Mouse (Mus musculus) MEL (cell line): ENCODE data around the gene Arcn1. TPM values are rescaled to one million over a fixed set of nuclear protein-coding genes. Genes with fewer than 3 reads are reported as not detected.

Source experiments
- DNase-seq: peaks from one replicate; pipeline ENCODE4 v3.0.0; 2011; ENCODE audit warnings: low read depth, low spot score
- H3K27ac ChIP-seq: 2 replicates; pipeline ENCODE4 v1.5.1; 2012; ENCODE audit warnings: low read depth, mild to moderate bottlenecking, control low read depth, low read length, moderate library complexity; ENCODE audit not compliant: control insufficient read depth
- H3K27me3 ChIP-seq, 2 experiments: fragments of 150-350 bp in 1 of 2; sonication (generic) in 1 of 2; 2 replicates each; pipeline ENCODE4 v1.6.1; 2012; ENCODE audit warnings: low read length in 2 of 2, mild to moderate bottlenecking in 2 of 2, improper control_type of control experiment in 1 of 2, moderate library complexity in 1 of 2; ENCODE audit not compliant: insufficient read depth in 2 of 2, control insufficient read depth in 1 of 2
- H3K36me3 ChIP-seq, 2 experiments: 2 replicates each; pipeline ENCODE4 v1.6.1; 2012 to 2014; ENCODE audit warnings: low read length in 2 of 2, improper control_type of control experiment in 1 of 2, inconsistent platforms in 1 of 2, mild to moderate bottlenecking in 1 of 2; ENCODE audit not compliant: insufficient read depth in 2 of 2, control insufficient read depth in 1 of 2
- H3K4me1 ChIP-seq, 2 experiments: fragments of 150-350 bp in 1 of 2; sonication (generic) in 1 of 2; 2 replicates each; pipeline ENCODE4 v1.6.1; 2012; ENCODE audit warnings: low read length in 2 of 2, improper control_type of control experiment in 1 of 2, mild to moderate bottlenecking in 1 of 2; ENCODE audit not compliant: insufficient read depth in 2 of 2, control insufficient read depth in 1 of 2
- H3K4me3 ChIP-seq, 2 experiments: fragments of 150-350 bp in 1 of 2; sonication (generic) in 1 of 2; 2 replicates each; pipeline ENCODE4 v1.5.1; 2012; ENCODE audit warnings: low read depth in 2 of 2, low read length in 2 of 2, mild to moderate bottlenecking in 2 of 2, moderate library complexity in 2 of 2, control low read depth in 1 of 2, improper control_type of control experiment in 1 of 2; ENCODE audit not compliant: control insufficient read depth in 1 of 2, insufficient read depth in 1 of 2
- H3K79me2 ChIP-seq: 2 replicates; pipeline ENCODE4 v1.6.1; 2012; ENCODE audit warnings: mild to moderate bottlenecking, low read length, moderate library complexity; ENCODE audit not compliant: control insufficient read depth, poor library complexity, insufficient read depth
- H3K9ac ChIP-seq: 2 replicates; pipeline ENCODE4 v1.6.1; 2012; ENCODE audit warnings: low read depth, mild to moderate bottlenecking, control low read depth, low read length, moderate library complexity; ENCODE audit not compliant: control insufficient read depth, poor library complexity, severe bottlenecking
- H3K9me3 ChIP-seq: fragments of 150-350 bp; sonication (generic); replicated peaks from 2 replicates; pipeline ENCODE4 v1.6.1; 2012; ENCODE audit warnings: mild to moderate bottlenecking, low read length, improper control_type of control experiment, moderate library complexity; ENCODE audit not compliant: insufficient read depth
- BHLHE40 ChIP-seq: IDR thresholded peaks from 2 replicates; pipeline ENCODE4 v1.6.1; 2012; ENCODE audit warnings: low read depth, mild to moderate bottlenecking, inconsistent platforms, low read length, improper control_type of control experiment, borderline replicate concordance
- E2F4 ChIP-seq: IDR thresholded peaks from 2 replicates; pipeline ENCODE4 v1.6.1; 2011; ENCODE audit warnings: low read depth, low read length, improper control_type of control experiment, borderline replicate concordance
- EP300 ChIP-seq, 2 experiments: IDR thresholded peaks; 2 replicates each; pipeline ENCODE4 v1.6.1; 2011; ENCODE audit warnings: improper control_type of control experiment in 2 of 2, low read length in 2 of 2, low read depth in 1 of 2, mild to moderate bottlenecking in 1 of 2
- GABPA ChIP-seq: IDR thresholded peaks from 2 replicates; pipeline ENCODE4 v1.6.1; 2012; ENCODE audit warnings: low read depth, mild to moderate bottlenecking, inconsistent platforms, low read length, improper control_type of control experiment, moderate library complexity
- JUND ChIP-seq: IDR thresholded peaks from 2 replicates; pipeline ENCODE4 v1.6.1; 2011; ENCODE audit warnings: low read depth, mild to moderate bottlenecking, improper control_type of control experiment, low read length
- KAT2A ChIP-seq: conservative IDR thresholded peaks from 2 replicates; pipeline ENCODE4 v1.6.1; 2012; ENCODE audit warnings: low read depth, low read length, improper control_type of control experiment, inconsistent platforms
- MAFK ChIP-seq: IDR thresholded peaks from 2 replicates; pipeline ENCODE4 v1.6.1; 2011; ENCODE audit warnings: low read depth, mild to moderate bottlenecking, low read length, improper control_type of control experiment, borderline replicate concordance
- MAX ChIP-seq: IDR thresholded peaks from 2 replicates; pipeline ENCODE4 v1.6.1; 2011; ENCODE audit warnings: low read length, improper control_type of control experiment
- MXI1 ChIP-seq: IDR thresholded peaks from 2 replicates; pipeline ENCODE4 v1.6.1; 2011; ENCODE audit warnings: mild to moderate bottlenecking, low read depth, low read length, improper control_type of control experiment
- MYB ChIP-seq: IDR thresholded peaks from 2 replicates; pipeline ENCODE4 v1.6.1; 2011; ENCODE audit warnings: mild to moderate bottlenecking, low read depth, low read length, improper control_type of control experiment
- NELFE ChIP-seq: IDR thresholded peaks from 2 replicates; pipeline ENCODE4 v1.6.1; 2011; ENCODE audit warnings: low read depth, low read length, improper control_type of control experiment
- NRF1 ChIP-seq: IDR thresholded peaks from 2 replicates; pipeline ENCODE4 v1.6.1; 2014; ENCODE audit warnings: low read depth, mild to moderate bottlenecking, inconsistent platforms, low read length, improper control_type of control experiment, moderate library complexity; ENCODE audit not compliant: poor library complexity, insufficient read depth, severe bottlenecking
- POLR2A ChIP-seq, 2 experiments: IDR thresholded peaks; 2 replicates each; pipeline ENCODE4 v1.6.1; 2011 to 2012; ENCODE audit warnings: low read length in 2 of 2, mild to moderate bottlenecking in 2 of 2, control low read depth in 1 of 2, improper control_type of control experiment in 1 of 2, low read depth in 1 of 2, moderate library complexity in 1 of 2; ENCODE audit not compliant: control insufficient read depth in 1 of 2, insufficient read depth in 1 of 2, poor library complexity in 1 of 2
- POLR2AphosphoS2 ChIP-seq: IDR thresholded peaks from 2 replicates; pipeline ENCODE4 v1.6.1; 2011; ENCODE audit warnings: low read length, improper control_type of control experiment
- RAD21 ChIP-seq: IDR thresholded peaks from 2 replicates; pipeline ENCODE4 v1.6.1; 2011; ENCODE audit warnings: mild to moderate bottlenecking, low read depth, low read length, improper control_type of control experiment
- SMC3 ChIP-seq: IDR thresholded peaks from 2 replicates; pipeline ENCODE4 v1.6.1; 2011; ENCODE audit warnings: low read depth, low read length, improper control_type of control experiment
- TAL1 ChIP-seq: IDR thresholded peaks from 2 replicates; pipeline ENCODE4 v1.6.1; 2012; ENCODE audit warnings: mild to moderate bottlenecking, inconsistent platforms, low read length, moderate library complexity, mixed read lengths
- TBP ChIP-seq: IDR thresholded peaks from 2 replicates; pipeline ENCODE4 v1.8.0; 2011; ENCODE audit warnings: low read depth, low read length, improper control_type of control experiment
- TCF12 ChIP-seq: IDR thresholded peaks from 2 replicates; pipeline ENCODE4 v1.6.1; 2014; ENCODE audit warnings: low read depth, mild to moderate bottlenecking, inconsistent platforms, low read length, improper control_type of control experiment, moderate library complexity
- USF1 ChIP-seq: IDR thresholded peaks from 2 replicates; pipeline ENCODE4 v1.6.1; 2014; ENCODE audit warnings: low read depth, mild to moderate bottlenecking, inconsistent platforms, low read length, improper control_type of control experiment, moderate library complexity
- USF2 ChIP-seq, 2 experiments: IDR thresholded peaks; 2 replicates each; pipeline ENCODE4 v1.6.1; 2011 to 2012; ENCODE audit warnings: improper control_type of control experiment in 2 of 2, low read length in 2 of 2, borderline replicate concordance in 1 of 2, inconsistent platforms in 1 of 2, low read depth in 1 of 2, mild to moderate bottlenecking in 1 of 2; ENCODE audit not compliant: insufficient read depth in 1 of 2
- ZC3H11A ChIP-seq: IDR thresholded peaks from 2 replicates; pipeline ENCODE4 v1.6.1; 2012; ENCODE audit warnings: low read depth, mild to moderate bottlenecking, inconsistent platforms, low read length, improper control_type of control experiment
- ZKSCAN1 ChIP-seq: IDR thresholded peaks from 2 replicates; pipeline ENCODE4 v1.6.1; 2012; ENCODE audit warnings: low read depth, mild to moderate bottlenecking, inconsistent platforms, low read length, improper control_type of control experiment, moderate library complexity
- ZMIZ1 ChIP-seq: IDR thresholded peaks from 2 replicates; pipeline ENCODE4 v1.6.1; 2012; ENCODE audit warnings: low read depth, mild to moderate bottlenecking, inconsistent platforms, low read length, improper control_type of control experiment, moderate library complexity
- ZNF384 ChIP-seq: IDR thresholded peaks from 2 replicates; pipeline ENCODE4 v1.6.1; 2012; ENCODE audit warnings: low read depth, mild to moderate bottlenecking, inconsistent platforms, low read length, improper control_type of control experiment
- polyA plus RNA-seq, 2 experiments: library from polyadenylated mRNA; stranded (reverse) in 1 of 2; unstranded in 1 of 2; fragments of >175 nt in 1 of 2; fragments of >200 nt in 1 of 2; gene quantifications; 2 replicates each; pipeline versions ENCODE4 v1.2.1 to v1.2.4; 2012; ENCODE audit warnings: low replicate concordance in 2 of 2, low read depth in 1 of 2; ENCODE audit not compliant: insufficient read length in 2 of 2, insufficient read depth in 1 of 2, missing spikeins in 1 of 2
- total RNA-seq: library from RNA; depleted of rRNA; stranded (reverse); fragments of 300-350 nt; gene quantifications from 2 replicates; pipeline ENCODE4 v1.2.3, GENCODE M21; 2012

The Arcn1 gene
- total and polyA plus RNA-seq, 3 experiments, result 118 to 273 (median 145) TPM

GRCm38 (mm10) chr9:44718937-44719631 is 48.6 kb downstream of the Arcn1 start (continued):
- TF ChIP-seq RAD21, result no peak
- TF ChIP-seq ZNF384, result 0 out of 2 replicates have a peak, but pooled peaks have one; percentile 25
- TF ChIP-seq MXI1, result no peak
- no peak for TF ChIP-seq TBP

- no peaks in the 10 kb centered on the region for H3K27me3 ChIP-seq
- no peak for DNase-seq
- H3K4me3 ChIP-seq, result no peak overlapping the region
- H3K36me3 ChIP-seq, result peaks cover 0 to 31% of the 10 kb centered on the region in 2 experiments; a peak in 2 of 4 replicates
- peaks cover 36 to 48% of the 10 kb centered on the region in 2 experiments for H3K4me1 ChIP-seq
- TF ChIP-seq USF1 (peak; percentile 4; the same call in 1 of the 2 replicates), POLR2A (IDR thresholded peaks at IDR 0.05; ENCODE audit: control insufficient read depth in 1 of 2, insufficient read depth in 1 of 2, low read depth in 1 of 2, low read length in 2 of 2, poor library complexity in 1 of 2) (no peak)
- no peak overlapping the region for H3K27ac ChIP-seq
- H3K9ac ChIP-seq, result no peak overlapping the region
- no peaks in the 10 kb centered on the region for H3K9me3 ChIP-seq
- H3K79me2 ChIP-seq, result no peaks in the 10 kb centered on the region; the same call in 1 of the 2 replicates
Measured at GRCm38 (mm10) chr9:44717822-44718242, 49.8 kb downstream of the Arcn1 start.

GRCm38 (mm10) chr9:44716997-44717821 is 50.4 kb downstream of the Arcn1 start:
- Histone ChIP-seq H3K9ac (no peak overlapping the region), H3K36me3 (peaks cover 0 to 29% of the 10 kb centered on the region in 2 experiments; a peak in 2 of 4 replicates), H3K4me1 (peaks cover 36 to 47% of the 10 kb centered on the region in 2 experiments), H3K27me3 (no peaks in the 10 kb centered on the region), H3K27ac (peak overlapping the region; percentile 38), H3K79me2 (no peaks in the 10 kb centered on the region; the same call in 1 of the 2 replicates), H3K4me3 (peak overlapping the region in 1 of 2 experiments; percentile 19; a peak in 1 of 4 replicates), H3K9me3 (no peaks in the 10 kb centered on the region)
- DNase-seq, result peak; percentile 82
- TF ChIP-seq TAL1 (no peak), ZC3H11A (no peak), TBP (no peak), NELFE (no peak), MYB (0 out of 2 replicates have a peak, but pooled peaks have one; percentile 14), BHLHE40 (peak; percentile 51; the same call in 1 of the 2 replicates), TCF12 (peak; percentile 58), ZNF384 (no peak), E2F4 (no peak), GABPA (no peak), NRF1 (no peak), EP300 (IDR thresholded peaks at IDR 0.05; ENCODE audit: low read depth in 1 of 2, low read length in 2 of 2) (peak; percentile 57 to 65; a peak in 3 of 4 replicates), JUND (no peak), ZKSCAN1 (0 out of 2 replicates have a peak, but pooled peaks have one; percentile 10), MAFK (no peak), USF2 (IDR thresholded peaks at IDR 0.05; ENCODE audit: borderline replicate concordance in 1 of 2, insufficient read depth in 1 of 2, low read depth in 1 of 2, low read length in 2 of 2) (no peak), SMC3 (no peak), ZMIZ1 (no peak), MXI1 (no peak; the same call in 1 of the 2 replicates), POLR2AphosphoS2 (no peak), MAX (no peak), RAD21 (no peak), KAT2A (no peak)
